46 mouse cellular contexts compared by ENCODE assay signal in the genomic region with DNA sequence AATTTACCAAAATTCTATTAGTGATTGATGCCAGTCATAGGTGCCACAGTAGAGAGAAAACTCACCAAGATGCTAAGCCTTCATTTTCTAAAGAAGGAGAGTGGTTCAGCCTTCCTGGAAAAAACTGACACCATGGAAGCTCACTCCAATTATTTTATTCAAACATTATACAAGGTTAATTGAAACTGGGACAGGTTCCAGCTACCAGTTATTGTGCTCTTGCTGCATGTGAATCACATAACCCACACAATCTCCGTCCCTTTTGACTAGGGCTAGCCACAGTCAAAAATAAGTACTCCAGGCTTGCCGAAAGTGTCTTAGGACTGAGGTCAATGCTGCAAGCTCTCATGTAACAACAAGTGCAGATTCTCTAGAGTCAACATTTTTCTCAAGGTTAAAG. TPM values are rescaled to one million over a fixed set of nuclear protein-coding genes. Genes with fewer than 3 reads are reported as not detected.
"Had no signal": no experiment of that assay in that cellular context is flagged by ENCODE, and none has a peak within 500 bp of the region (broad histone marks: within the 10 kb centered on the region; RNA-seq: fewer than 3 reads in every experiment).

No protein-coding gene starts in this region.

- H3K36me3 ChIP-seq: limb, embryonic 10.5 days; limb, embryonic 12.5 days; limb, embryonic 13.5 days; limb, embryonic 15.5 days; liver, embryonic 12.5 days; liver, embryonic 13.5 days; liver, embryonic 15.5 days; lung, embryonic 15.5 days; midbrain, embryonic 10.5 days; midbrain, embryonic 12.5 days; midbrain, embryonic 13.5 days; midbrain, embryonic 15.5 days; neural tube, embryonic 12.5 days; neural tube, embryonic 13.5 days had no signal

- DNase-seq: left cerebral cortex, postnatal 4 days; liver; liver, embryonic 13.5 days; liver, postnatal 0 days; lung, adult 18-20 months; lung, adult 2 months; lung, embryonic 14.5 days; lung, postnatal 10 days; lung, postnatal 14 days; lung, postnatal 36 days; midbrain, embryonic 14.5 days had no signal

- H3K4me2 ChIP-seq: limb, embryonic 12.5 days; limb, embryonic 13.5 days; limb, embryonic 15.5 days; liver, embryonic 11.5 days; liver, embryonic 12.5 days; liver, embryonic 13.5 days; liver, embryonic 15.5 days; lung, embryonic 14.5 days; lung, embryonic 15.5 days; midbrain, embryonic 11.5 days; midbrain, embryonic 12.5 days; midbrain, embryonic 13.5 days; midbrain, embryonic 15.5 days; neural tube, embryonic 12.5 days; neural tube, embryonic 13.5 days had no signal

- H3K4me1 ChIP-seq: limb, embryonic 10.5 days; limb, embryonic 12.5 days; limb, embryonic 13.5 days; limb, embryonic 15.5 days; liver, embryonic 12.5 days; liver, embryonic 13.5 days; liver, embryonic 15.5 days; lung, embryonic 15.5 days; megakaryocyte, embryonic 14.5 days; midbrain, embryonic 10.5 days; midbrain, embryonic 12.5 days; midbrain, embryonic 13.5 days; midbrain, embryonic 15.5 days; neural tube, embryonic 12.5 days; neural tube, embryonic 13.5 days had no signal

- ATAC-seq: liver, embryonic 12.5 days; liver, postnatal 0 days; lung, postnatal 0 days; midbrain, embryonic 13.5 days; midbrain, embryonic 15.5 days; midbrain, embryonic 16.5 days had no signal

- H3K9me3 ChIP-seq: limb, embryonic 10.5 days; limb, embryonic 12.5 days; limb, embryonic 13.5 days; limb, embryonic 15.5 days; liver, embryonic 12.5 days; liver, embryonic 13.5 days; liver, embryonic 15.5 days; lung, embryonic 15.5 days; midbrain, embryonic 10.5 days; midbrain, embryonic 12.5 days; midbrain, embryonic 13.5 days; midbrain, embryonic 15.5 days; neural tube, embryonic 12.5 days; neural tube, embryonic 13.5 days had no signal

- H3K27me3 ChIP-seq: limb, embryonic 12.5 days; limb, embryonic 13.5 days; limb, embryonic 15.5 days; liver, embryonic 12.5 days; liver, embryonic 13.5 days; liver, embryonic 15.5 days; lung, embryonic 15.5 days; megakaryocyte, embryonic 14.5 days; midbrain, embryonic 12.5 days; midbrain, embryonic 13.5 days; midbrain, embryonic 15.5 days; neural tube, embryonic 12.5 days; neural tube, embryonic 13.5 days had no signal

- H3K27ac ChIP-seq: limb, embryonic 10.5 days; limb, embryonic 12.5 days; limb, embryonic 13.5 days; limb, embryonic 15.5 days; liver, embryonic 12.5 days; liver, embryonic 13.5 days; liver, embryonic 14.5 days; liver, embryonic 15.5 days; lung, embryonic 15.5 days; macrophage; midbrain, embryonic 10.5 days; midbrain, embryonic 12.5 days; midbrain, embryonic 13.5 days; midbrain, embryonic 15.5 days; neural tube, embryonic 12.5 days; neural tube, embryonic 13.5 days had no signal

- H3K9ac ChIP-seq: limb, embryonic 12.5 days; limb, embryonic 13.5 days; limb, embryonic 15.5 days; liver, embryonic 12.5 days; liver, embryonic 13.5 days; liver, embryonic 14.5 days; liver, embryonic 15.5 days; liver, postnatal 0 days; lung, embryonic 14.5 days; lung, embryonic 15.5 days; midbrain, embryonic 12.5 days; midbrain, embryonic 13.5 days; midbrain, embryonic 15.5 days; neural tube, embryonic 12.5 days; neural tube, embryonic 13.5 days had no signal

- H3K4me3 ChIP-seq: limb, embryonic 10.5 days; limb, embryonic 12.5 days; limb, embryonic 13.5 days; limb, embryonic 15.5 days; liver, embryonic 12.5 days; liver, embryonic 13.5 days; liver, embryonic 15.5 days; lung, embryonic 15.5 days; megakaryocyte, embryonic 14.5 days; midbrain, embryonic 10.5 days; midbrain, embryonic 12.5 days; midbrain, embryonic 13.5 days; midbrain, embryonic 15.5 days; myocyte; neural tube, embryonic 12.5 days; neural tube, embryonic 13.5 days had no signal

RNA-seq across cellular contexts. Expression of gene Cypt12, which starts 8.0 kb away (rescaled TPM):
- total RNA-seq: left cerebral cortex, postnatal 10 days; left cerebral cortex, postnatal 14 days; left cerebral cortex, postnatal 25 days; left cerebral cortex, postnatal 36 days; left cerebral cortex, postnatal 4 days; liver, adult 2 months; megakaryocyte progenitor cell, adult 5-6 weeks; megakaryocyte, adult 5-6 weeks; megakaryocyte-erythroid progenitor cell, adult 5-6 weeks; midbrain, postnatal 0 days had no signal
- polyA plus RNA-seq: limb, embryonic 10.5 days; limb, embryonic 11.5 days; limb, embryonic 12.5 days; limb, embryonic 13.5 days; limb, embryonic 14.5 days; limb, embryonic 15.5 days; liver, adult 2 months; liver, embryonic 11.5 days; liver, embryonic 12.5 days; liver, embryonic 13.5 days; liver, embryonic 14.5 days; liver, embryonic 15.5 days; liver, embryonic 16.5 days; liver, postnatal 0 days; lung, adult 2 months; lung, embryonic 14.5 days; lung, embryonic 15.5 days; lung, embryonic 16.5 days; lung, postnatal 0 days; macrophage; midbrain, embryonic 10.5 days; midbrain, embryonic 11.5 days; midbrain, embryonic 12.5 days; midbrain, embryonic 13.5 days; midbrain, embryonic 14.5 days; midbrain, embryonic 15.5 days; midbrain, embryonic 16.5 days; midbrain, postnatal 0 days; myocyte; neural tube, embryonic 11.5 days; neural tube, embryonic 12.5 days; neural tube, embryonic 13.5 days had no signal
